Mouse (Mus musculus): ENCODE data around the gene Cntfr.
"Not testable (repeated sequence)": the region's sequence is repeated elsewhere in the genome, so short reads cannot be mapped to it uniquely, and the experiment has no call there.

The Cntfr gene

DNA sequence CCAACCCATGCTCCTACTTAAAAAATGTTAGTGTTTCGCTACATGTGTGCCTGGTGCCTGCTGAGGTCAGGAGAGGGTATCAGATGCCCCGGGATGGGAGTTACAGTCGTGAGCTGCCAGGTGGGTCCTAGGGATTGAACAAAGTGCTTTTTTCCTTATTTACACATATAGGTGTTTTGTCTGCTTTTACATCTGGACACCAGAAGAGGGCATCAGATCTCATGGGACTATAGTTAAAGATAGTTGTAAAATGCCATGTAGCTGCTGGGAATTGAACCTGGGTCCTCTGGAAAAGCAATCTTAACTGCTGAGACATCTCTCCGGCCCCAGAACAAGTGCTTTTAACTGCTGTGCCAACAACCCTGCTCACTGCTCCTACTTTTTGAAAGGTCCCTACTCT lies 13.3 kb upstream of the Cntfr start:
- DNase-seq (ENCODE audit: low read depth, low spot score) = no peak

DNA sequence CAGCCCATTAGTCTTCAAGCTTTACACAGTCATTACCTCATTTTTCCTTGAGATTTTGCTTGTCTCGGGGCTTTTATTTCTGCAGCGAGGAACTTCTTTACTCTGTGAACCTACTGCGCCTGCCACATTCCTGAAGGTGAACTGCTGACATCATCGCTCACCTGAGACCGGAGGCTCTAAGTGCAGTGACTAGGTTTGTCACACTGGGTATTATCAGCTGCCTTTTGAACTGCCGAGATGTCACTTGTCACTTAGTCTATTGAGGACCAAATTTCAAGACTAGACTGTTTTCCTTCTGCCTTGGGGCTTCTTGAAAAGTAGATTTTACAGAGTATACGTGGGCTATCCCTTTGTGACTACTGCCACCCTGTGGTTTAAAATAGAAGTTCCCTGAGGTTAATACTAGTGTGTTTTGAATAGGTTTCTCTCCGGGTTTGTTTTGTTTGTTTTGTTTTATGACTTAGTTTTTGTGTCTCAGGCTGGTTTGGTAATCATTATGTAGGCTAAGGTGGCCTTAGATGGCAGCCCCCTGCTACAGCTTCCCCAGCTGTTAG lies 11.4 kb upstream of the Cntfr start:
- DNase-seq (ENCODE audit: low read depth, low spot score) = peak; percentile 72

DNA sequence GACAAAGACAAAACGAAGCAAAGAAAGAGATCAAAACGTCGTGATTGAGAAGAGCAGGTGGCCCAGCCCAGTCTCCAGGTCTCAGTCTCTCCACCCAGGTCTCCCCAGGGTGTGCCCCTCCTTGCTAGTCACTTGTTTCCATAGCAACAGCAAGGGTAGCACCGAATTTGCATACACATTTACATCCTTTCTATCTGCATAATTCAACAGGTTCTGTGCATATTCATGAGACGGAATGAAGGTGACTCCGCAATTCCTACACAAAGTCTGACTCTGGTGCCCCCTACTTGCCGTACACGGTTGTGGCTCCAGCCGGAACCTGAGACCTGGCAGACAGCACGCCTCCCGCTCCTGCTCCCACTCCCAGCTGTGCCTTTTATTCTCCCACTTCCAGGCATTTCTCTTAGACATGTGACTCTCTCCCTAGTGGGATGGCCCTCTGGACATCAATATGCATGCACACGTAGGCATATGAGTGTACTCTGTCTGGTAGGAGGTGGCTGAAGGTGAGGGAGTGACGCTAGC lies 10.2 kb upstream of the Cntfr start:
- peak; percentile 95 for DNase-seq (ENCODE audit: low read depth, low spot score)

DNA sequence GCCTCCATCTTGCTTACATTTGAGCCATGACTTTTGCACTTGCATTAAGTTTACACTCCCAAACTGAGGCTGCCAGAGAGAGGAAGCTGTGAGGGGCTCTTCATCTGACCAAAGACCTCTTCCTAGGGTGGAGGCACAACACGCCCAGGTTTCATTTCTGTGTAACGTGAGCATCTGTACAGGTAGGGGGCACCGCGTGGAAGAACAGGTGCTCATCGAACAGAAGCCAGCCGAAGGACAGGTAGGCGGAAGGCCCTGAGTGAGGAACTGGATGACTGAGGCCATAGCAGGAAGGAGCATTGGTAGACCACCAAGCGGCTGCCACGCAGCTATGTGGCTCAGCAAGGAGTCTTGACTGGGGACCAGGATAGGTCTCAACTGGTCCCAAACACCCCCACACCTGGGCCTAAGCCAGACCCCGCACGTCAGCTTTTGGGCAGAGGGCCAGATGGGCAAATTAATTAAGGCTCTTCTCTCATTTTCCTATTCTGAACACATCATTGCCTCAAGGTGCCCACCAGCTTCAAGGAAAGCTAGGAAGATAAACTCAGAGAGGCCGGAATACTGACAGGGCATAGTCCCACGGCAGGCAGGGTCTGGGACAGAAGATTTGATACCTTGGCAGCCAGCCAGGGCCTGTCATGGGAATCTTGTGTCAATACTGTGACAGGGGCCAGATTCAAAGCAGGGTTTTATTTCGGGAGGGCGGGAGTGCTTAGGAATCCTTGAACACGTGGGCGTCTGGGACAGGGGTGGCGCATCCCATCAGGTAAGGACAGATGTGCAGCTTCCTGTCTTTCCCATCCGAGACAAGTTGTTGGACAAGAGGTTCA lies 9.2 kb upstream of the Cntfr start:
- no peak for DNase-seq (ENCODE audit: low read depth, low spot score)

DNA sequence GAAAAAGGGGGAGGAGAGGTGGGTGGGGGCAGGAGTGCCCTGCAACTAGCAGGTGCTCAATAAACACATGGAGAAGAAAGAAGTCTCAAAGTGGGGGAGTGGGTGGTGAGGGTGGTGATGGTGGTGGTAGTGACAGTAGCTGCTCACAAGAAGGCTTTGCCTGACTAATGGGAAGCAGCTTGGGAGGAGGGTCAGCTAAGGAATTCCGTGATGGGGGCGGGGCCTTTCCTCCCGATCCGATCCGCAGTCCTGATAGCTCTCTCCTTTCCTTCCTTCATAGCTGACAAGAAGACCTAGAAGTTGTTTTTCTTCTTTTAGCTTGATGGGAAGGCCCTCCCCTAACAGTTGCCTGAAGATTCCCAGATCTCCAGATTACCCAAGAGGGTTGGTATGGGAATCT lies 7.8 kb upstream of the Cntfr start:
- peak; percentile 57 for DNase-seq (ENCODE audit: low read depth, low spot score)

DNA sequence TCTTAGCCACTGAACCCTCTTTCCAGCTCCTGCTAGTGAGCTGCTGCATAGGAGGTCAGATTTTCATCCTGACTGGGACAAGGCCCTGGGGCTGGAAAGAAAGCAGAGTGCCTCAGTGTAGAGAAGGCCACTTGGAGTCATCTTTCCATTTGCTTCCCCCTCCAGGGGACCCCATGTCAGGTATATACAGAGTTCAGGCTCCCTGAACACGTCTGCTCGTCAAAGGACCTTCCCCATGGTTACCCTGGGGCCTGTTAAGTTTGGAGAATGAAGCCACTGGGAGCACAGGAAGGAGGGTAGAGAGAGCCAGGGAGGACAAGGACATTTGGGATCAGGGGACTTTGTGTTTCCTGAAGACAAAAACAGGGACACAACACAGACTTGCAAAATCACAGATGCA lies 5.3 kb upstream of the Cntfr start:
- DNase-seq (ENCODE audit: low read depth, low spot score) = not testable (repeated sequence)

DNA sequence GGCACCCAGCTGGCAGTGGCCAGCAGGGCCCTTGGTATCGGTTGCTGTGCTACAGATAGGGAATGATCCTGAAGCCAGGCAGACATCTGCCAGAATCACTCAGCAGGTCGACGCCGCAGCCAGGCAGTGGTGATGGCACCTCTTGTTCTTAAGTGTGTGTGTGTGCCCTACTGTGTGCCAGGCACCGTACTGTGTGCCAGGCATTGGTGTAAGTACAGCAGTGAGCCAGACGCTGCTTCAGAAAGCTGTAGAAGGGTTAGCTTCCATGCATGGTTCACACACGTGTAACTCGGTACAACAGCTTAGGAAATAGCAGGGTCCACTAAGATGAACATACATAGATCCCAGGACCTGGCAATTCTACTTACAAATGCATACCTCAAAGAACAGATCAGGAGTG lies 3.3 kb upstream of the Cntfr start:
- not testable (repeated sequence) for DNase-seq (ENCODE audit: low read depth, low spot score)

DNA sequence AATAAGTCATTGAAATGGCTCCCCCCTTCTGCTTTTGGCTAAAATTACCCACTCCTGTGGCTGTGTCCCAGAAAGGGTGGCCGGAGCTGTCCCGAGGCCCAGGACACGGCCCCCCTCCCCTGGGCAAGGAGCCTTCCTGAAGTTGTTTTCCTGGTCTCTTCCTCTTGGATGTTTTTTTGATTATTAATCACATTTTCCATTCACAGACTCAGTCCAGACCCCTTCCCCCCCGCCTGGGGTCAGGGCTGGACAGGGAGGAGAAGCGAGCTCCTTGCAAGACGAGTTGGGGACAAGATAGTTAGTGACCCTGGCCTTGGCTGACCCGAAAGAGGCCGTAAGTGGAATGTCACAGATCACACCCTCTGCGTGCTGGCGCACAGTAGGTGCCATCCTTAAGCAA lies 2.9 kb upstream of the Cntfr start, which contains the start of gene Il11ra1:
Gene Il11ra1 (plus strand): TSS at position 207 of the 400 bp plus-strand sequence.
- not testable (repeated sequence) for DNase-seq (ENCODE audit: low read depth, low spot score)

DNA sequence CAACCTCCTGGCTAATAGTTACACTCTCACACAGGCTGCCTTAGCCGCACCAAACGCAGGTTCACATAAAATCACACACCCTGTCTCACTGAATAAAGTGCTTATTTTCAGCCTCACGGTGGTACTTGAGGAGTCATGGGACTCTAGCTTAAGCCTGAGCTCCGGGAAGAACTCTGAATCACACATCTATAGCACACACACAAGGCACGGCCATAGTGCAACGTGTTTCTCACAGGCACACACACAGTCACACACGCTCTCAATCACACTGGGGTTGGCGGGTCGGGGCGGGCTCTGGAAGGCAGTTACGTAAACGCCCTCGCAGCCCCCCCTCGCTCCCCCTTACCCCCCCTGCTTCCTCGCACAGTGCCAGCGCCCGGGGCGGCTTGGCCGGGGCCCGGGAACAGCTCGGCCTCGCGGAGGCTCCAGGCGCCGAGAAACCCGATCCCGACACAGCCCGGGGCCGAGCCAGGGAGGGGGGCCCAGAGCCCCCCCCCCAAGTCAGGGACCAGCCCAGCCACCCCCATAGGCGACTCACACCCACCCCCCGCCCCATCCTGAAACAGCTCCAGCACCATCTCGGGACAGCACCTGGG lies 1.6 kb upstream of the Cntfr start:
- not testable (repeated sequence) for DNase-seq (ENCODE audit: low read depth, low spot score)

DNA sequence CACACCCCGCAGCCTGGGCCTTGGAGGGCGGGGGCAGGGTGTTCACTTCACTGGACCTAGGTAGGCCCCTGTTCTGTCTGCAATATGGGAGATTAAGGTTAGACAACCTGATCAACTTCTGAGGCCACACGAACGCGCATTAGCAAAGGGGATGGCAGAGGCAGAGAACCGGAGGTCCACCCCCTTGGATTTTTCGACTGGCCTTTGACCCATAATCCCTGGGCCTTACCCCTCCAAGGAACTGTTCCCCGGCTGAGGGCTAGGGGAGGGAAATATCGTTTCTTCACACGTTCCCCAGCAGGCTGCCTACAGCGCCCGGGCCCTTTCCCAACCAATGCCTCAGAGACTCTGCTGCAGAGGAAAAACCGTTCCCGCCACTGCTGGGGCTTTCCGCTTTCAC lies 437 bp downstream of the Cntfr start:
- DNase-seq (ENCODE audit: low read depth, low spot score) = not testable (repeated sequence)

DNA sequence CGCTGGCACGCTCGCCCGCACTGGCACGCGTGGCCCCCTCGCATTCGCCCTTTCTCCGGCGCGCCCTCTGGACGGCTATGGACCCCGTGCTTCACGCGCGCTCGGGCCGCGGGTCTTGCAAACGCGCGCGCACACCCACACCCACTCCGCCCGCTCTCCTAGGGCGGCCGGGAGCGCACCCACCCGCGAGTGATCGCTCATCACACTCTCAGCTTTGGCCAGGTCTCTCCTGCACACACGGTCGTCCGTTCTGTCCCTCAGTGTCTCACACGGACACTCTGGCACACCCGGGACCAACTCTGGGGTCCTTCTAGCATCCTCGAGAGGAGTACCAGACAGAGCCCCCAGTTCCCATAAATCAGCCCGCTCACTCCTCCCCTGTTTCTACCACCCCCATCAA lies 1.1 kb downstream of the Cntfr start:
- not testable (repeated sequence) for DNase-seq (ENCODE audit: low read depth, low spot score)

DNA sequence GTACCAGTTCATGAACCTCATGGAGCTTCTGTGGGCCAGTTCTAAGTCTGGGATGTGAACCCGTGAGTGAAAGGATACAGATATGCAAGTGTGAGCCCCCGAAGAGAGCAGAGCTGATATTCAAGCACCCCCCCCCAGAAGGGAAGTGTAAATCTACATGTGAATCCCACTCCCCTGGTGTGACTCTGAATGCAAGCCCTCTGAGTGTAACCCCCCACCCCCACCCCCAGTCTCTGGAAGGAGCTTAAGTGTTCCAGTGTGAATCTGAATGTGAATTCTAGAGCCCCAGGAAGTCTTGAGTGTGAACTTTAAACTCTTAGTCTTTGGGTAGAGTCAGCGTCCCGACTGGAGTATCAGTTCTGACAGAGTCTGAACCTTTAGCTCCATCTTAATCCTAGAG lies 3.4 kb downstream of the Cntfr start:
- DNase-seq (ENCODE audit: low read depth, low spot score) = not testable (repeated sequence)

DNA sequence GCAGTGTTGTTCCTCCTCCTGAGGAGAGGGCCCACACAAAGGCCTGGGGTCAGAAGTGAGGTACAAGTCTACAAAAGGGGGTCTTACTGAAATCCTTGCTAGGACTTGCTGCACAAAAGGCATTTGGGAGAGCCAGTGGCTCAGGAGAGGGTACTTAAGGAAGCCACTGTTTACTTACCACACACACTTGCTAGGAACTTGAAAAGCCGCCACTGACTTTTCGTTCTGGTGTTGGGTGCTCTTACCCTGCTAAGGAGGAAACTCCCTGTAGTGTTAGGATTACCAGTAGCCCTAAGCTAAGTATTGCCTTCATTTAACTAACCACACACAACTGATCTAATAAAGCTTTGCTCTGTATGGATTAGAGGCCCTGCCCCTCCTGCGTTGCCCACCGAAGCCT lies 6.9 kb downstream of the Cntfr start:
- DNase-seq (ENCODE audit: low read depth, low spot score) = not testable (repeated sequence)

DNA sequence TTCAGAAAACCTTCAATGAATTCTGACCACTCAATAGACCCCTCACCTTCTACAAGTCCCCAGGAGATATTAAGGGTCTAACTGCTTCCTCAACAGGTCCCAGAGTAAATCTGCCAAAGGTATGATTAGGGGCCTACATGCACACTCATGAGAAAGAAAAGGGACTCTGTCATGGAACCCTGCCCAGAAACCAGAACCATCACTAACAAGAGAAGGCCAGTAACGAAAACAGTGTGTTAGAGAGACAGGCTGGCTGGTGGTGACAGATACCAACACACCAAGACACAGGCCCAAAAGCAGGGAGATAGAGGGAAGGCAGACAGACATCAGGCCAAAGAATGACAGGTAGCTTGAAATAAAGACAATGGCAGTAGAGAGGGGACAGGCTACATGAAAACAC lies 8.3 kb downstream of the Cntfr start:
- not testable (repeated sequence) for DNase-seq (ENCODE audit: low read depth, low spot score)

DNA sequence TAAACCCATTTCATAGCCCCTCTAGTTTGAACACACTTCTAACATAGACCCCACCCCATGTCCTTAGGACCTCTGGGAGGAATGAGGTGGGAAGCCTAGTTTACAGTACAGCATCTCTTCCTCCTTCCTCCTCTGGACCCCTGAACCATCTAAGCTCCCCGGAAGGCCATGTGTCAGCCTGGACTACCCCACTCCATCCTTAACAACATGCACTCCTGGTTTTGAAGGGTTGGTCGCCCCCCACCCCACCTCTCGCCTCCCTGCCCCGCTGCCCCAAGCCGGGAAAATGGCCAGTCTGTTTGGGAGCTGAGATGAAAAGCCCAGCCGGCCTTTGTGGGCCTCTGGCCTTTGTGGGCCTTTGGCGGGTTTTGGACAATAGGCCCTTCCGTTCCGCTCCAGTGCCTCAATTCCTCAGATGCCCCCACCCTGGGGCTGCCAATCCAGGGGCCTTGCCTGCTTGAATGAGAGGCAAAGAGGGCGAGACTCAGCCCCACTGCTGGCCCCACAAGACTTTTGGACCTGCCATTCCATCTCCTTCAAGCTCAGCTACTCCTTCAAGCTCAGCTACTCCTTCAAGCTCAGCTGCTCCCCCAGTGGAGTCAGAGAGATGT lies 10.9 kb downstream of the Cntfr start:
- DNase-seq (ENCODE audit: low read depth, low spot score) = not testable (repeated sequence)

DNA sequence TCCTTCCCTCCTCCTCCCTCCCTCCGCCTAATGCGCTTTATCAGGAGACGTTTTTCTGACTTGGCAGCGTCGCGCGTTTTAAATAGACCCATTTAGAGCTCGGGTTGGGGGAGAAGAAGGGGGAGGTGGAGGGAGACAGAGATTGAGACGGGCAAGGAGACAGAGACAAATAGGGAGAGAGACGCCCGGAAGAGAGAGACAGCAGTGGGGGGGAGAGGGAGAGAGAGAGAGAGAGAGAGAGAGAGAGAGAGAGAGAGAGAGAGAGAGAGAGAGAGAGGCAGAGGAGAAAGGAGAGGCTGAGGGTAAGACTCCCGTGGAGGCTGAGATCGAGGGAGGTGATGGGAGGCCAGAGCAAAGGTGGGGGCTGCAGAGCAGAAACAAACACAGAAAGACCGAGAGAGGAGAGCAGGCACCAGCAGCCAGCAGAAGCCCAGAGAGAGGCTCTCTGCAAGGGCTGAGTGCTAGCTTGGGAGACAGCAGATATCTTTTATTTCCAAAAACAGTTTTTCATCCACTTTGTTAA lies 11.9 kb downstream of the Cntfr start:
- DNase-seq (ENCODE audit: low read depth, low spot score) = not testable (repeated sequence)

DNA sequence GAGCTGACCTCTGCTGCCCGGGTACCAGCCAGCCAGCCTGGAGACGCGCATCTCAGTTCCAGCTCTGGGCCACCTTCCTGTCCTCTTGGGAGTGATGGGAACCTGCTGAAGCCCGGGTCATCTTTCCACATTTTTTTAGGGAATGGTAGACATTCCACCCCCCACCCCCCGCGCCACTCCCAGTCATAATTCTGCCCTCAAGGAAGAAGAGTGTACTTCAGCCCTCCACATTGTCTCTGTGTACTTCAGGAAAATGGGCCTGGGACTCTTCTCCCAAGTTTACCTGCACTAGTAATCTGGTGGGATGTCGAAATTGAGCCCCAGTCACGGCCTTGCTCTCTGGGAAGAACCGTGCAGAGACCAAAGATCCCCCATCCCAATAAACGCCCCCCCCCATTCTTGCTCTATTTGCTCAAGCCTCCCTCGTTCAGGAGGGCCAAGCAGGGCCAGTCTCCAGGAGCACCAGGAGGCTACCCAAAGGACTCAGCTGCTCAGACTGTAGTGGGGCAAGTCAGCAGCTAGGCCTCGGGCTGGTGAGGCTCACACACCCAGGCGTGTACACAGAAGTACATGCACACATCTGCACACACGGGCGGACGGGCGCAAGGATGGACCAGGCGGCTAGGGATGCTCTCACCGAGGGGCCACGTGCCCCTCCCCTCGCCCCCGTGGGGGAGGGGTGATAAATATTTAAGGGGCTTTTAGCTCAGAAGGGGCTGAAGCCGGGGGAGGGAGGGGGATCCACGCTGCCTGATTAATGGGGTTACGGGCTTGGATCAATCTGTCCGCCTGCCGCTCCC lies 12.6 kb downstream of the Cntfr start:
- not testable (repeated sequence) for DNase-seq (ENCODE audit: low read depth, low spot score)

DNA sequence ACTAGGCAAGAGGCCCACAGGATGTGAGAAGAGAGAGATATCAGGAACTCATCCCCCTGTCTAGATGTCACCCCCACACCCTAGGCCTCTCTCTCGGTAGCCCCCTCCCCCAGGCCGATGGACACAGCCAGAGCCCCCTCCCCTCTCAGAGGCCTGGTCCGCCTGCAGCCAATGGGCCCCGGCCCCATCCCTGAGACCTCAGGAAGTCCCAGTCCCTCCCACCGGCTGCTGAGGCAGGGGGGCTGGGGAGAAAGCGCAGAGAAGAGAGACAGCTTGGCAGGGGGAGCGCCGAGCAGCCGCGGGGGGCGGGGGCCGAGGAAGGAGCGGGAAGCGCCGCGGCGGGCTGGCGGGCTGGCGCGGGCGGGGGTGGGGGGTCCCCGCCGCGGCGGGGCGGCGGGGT lies 13.6 kb downstream of the Cntfr start:
- DNase-seq (ENCODE audit: low read depth, low spot score) = not testable (repeated sequence)

DNA sequence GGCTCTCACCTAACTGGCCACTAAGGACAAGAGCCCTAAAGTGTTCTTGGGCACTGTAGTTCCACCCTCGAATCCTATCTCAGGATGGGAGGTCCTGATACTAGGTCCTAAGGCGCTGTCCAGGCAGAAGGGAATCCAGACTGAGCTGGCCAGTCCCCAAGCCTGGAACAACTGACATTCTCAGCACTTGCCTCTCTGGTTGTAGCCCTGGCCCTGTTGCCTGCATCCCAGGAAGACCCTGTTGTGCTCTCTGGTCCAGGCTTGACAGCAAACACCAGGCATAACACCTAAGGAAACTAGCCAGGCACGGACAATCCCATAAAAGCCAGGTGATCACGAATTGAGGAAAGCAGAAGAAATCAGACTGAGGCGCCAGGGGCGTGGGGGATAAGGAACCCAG lies 14.1 kb downstream of the Cntfr start:
- no peak for DNase-seq (ENCODE audit: low read depth, low spot score)

DNA sequence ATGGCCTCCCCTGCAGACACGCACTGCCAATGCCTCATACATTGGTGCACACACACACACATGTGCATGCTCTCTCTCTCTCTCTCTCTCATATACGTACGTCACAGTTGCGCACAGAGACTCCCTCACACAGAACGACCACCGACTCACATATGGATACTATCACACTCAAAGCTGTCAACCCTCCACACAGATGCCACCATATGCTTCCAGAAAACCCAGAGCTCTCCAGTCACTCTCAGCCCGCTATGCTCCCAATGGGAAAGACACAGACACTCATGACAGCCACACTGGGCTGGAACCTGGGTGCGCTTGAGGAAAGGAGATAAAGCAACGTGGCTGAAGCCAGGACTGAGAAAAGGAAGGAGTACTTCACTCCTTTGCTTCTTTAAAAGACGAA lies 14.9 kb downstream of the Cntfr start:
- no peak for DNase-seq (ENCODE audit: low read depth, low spot score)

DNA sequence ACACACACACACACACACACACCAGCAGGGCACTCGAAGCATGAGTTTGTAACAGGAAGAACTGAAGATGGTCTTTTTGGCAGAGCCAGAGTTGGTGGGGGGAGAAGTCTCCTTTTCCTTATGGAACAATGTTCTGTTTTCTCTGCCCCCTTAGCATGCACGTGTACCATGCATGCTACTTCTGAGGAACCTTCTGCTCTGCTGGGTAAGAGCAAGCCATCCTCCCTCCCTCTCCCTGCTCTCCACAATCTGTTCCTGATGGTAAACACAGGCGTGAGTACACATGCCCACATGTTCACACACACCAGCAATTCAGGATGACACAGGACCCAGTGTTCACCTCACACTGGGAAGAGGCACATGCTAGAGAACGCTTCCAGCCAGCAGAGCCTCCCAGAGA lies 15.7 kb downstream of the Cntfr start:
- DNase-seq (ENCODE audit: low read depth, low spot score) = no peak
